Mouse (Mus musculus): Measurements from ENCODE around the gene Sox5.

GRCm38 (mm10) chr6:144111561-144111960 is 670.2 kb downstream of the Sox5 start:
- TF ChIP-seq CTCF (IDR thresholded peaks at IDR 0.05) (no peak), POLR2A (IDR thresholded peaks at IDR 0.05; ENCODE audit: insufficient read depth, low read depth, low read length) (no peak), EP300 (IDR thresholded peaks at IDR 0.05; ENCODE audit: insufficient read depth, low read depth, low read length) (no peak)

Measured in heart, adult 2 months (tissue).